Mouse (Mus musculus) layer of hippocampus, adult 18-20 months (tissue): ENCODE results near the gene Abr. TPM values are rescaled to one million over a fixed set of nuclear protein-coding genes. Genes with fewer than 3 reads are reported as not detected.

ENCODE experiments used
- DNase-seq, 2 experiments: peaks; one replicate each; pipeline ENCODE4 v3.0.0; 2022; ENCODE audit warnings: low spot score in 2 of 2
- total RNA-seq, 2 experiments: library from RNA; stranded (reverse); gene quantifications; 2 replicates each; pipeline ENCODE4 v1.2.3; 2021

Abr gene
- total RNA-seq, 2 experiments from 2014 or later: 490 to 505 TPM

DNA sequence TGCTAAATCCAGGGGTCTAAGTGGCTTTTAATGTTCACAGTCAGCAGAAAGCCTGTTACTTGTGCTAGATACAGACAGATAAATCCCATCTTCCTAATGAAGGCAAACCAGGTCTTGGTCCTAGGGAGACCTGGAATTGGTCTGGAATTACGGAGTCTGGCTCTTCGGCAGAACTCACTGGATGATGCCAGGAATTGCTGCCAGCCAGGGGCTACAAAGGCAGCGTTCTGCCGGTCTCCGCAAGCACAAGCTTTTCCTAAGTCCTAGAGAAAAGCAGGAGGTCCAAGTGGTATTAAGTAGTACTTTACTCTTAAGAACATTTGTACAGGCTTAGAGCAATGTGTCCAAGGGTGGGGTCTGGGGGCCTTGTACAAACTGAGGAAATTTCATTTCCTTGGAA, 237.8 kb downstream of the Abr start:
- DNase-seq: no peak

DNA sequence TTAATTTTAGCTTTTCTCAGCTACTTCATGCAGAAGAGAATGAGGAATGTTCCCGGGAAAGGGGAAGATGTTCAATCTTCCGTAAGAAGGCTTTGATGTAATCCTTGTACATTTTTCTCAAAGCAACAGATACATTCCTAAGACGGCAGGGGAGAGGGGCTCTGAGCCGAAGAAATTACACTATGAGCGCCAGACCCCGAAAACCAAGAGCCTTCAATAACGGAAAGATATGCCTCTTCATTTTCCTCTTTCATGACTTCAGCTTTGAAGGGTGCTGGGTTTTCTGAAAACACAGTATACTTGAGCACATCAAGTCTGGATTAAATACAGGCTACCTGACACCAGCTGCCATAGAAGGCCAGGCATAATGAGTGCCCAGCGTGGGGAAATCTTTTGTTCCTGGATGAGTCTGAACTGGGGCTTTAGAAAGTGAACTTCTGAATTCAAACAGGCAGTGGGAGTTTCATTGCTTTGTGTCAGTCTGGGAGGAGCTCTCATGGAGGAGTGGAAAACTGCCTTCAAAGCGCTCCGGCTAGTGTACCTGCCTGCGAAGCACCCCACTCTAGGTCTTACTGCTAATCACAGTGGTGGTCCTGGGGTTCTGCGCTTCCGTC, 239.3 kb downstream of the Abr start:
- no peak for DNase-seq

DNA sequence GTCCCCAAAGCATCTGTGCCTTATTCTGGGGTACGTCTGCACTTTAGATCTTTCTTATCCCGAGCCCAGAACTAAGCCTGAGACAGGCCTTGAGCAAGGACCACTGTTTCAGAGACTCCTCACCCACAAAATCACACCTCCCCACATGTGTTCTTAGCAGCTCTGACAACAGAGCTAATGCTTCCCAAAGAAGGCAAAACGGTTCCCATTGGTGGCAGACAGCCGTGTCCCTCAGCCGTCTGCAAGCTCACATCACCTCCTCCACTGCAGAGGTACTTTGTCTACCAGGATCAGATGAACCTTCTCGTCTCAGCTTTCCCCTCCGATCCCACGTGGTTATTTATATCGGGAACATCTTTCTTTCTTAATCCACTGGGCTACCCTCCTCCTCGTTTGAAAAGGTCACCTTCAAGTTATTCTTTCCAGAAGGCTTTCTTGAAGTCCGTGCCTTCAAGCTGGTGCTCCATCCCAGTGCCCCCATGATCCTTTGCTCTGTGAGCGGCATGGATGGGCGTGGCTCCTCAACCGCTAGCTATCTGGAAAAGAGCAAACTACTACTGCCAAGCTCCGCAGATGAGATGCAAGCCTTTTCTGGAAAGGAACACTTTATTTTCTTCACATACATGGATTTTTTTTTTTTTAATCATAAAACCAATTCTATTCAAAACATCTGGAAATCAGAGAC, 240.8 kb downstream of the Abr start:
- no peak for DNase-seq

DNA sequence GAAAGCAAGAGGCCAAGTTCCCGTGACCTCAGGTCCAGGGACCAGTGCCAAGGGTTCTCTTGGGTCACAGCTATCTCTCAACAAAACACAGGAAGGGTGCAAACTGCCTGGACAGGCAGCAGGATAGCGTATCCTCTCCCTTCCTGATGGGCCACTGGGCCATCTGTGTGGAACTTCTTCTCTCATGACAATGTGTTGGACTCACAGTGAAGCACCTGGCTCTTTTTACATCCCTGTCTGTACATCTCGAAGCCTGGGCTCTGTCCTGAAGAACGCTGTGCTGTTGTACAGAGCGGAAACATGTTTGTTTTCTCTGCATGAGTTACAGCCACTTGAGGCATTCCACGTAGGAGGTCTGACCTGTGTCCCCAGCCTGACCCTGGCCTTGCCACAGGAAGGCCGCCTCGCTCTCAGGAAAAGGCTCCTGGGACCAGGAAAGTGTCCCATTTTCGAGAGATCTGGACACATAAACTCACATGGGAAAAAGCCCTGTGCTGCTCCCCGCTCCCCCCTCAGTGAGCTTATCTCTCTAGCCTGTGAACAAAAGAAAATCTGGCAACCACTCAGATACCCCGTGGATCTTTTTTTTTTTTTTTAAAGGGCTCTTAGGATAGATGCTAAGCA, 242.1 kb downstream of the Abr start:
- no peak for DNase-seq

DNA sequence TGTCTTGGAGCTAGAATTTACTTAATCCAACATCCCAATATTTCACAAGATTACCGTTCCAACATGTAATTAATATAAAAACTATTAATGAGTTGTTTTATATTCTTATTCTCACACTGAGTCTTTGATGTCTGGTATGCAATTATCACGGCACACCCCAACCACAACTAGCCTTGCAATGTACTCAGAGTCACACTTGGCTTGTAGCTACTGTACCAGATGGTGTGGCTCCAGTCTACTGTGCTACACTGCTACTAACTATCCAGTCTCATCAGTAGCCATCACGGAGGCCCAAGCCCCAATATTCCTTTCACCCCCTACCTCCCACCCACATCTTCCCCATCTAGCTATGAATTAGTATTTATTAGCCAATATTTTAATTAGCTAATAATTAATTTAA, 245.7 kb downstream of the Abr start:
- DNase-seq: no peak

DNA sequence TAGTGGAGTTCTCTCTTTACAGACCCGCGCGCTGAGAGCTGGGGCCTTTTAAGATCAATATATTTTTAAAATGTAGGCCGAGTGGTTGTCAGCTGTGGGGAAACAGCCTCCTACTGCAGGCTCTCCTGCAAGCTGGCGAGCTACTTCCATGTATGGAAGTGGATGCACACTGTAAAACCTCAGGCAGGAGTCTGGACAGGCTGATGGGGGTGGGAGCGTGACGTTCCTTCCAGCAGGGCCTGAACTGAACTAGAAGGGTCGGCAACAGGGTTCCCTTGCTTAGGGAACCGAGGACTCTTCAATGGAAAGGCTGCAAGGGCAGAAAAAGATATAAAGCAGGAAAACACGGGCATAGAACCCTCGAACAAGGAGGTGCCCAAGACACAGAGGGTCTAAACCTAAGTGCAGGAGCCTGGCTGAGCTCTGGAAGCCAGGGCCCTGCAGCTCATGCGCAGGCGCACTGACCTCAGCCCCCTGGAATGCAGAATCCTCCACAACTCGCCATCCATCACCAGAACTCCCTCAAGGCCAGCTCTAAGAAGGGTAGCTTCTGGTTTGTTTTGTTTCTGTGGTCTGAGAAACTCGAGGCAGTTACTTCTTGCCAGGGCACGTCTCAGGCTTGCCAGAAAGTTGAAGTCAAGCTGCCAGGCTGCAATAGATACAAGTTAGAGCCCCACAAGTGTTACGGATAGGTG, 247.5 kb downstream of the Abr start:
- no peak for DNase-seq

DNA sequence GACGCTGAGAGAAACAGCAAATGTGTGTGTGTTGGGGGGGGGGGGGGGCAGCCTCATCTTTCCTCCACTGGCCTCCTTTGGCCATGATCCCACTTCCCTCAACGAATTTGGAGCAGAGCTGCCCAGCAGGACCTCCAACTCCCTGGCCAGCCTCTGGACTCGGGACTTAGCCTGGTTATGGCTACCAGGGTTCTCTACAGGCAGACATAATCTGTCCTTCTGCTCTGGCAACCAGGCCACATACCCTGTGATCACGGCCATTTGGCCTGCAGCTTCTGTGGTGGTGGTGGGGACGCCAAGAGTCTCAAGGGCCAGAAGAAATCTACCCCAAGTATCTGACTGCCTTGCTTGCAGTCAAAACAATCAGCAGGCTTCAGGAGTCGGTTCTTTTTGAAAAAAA, 249.6 kb downstream of the Abr start:
- DNase-seq: no peak

DNA sequence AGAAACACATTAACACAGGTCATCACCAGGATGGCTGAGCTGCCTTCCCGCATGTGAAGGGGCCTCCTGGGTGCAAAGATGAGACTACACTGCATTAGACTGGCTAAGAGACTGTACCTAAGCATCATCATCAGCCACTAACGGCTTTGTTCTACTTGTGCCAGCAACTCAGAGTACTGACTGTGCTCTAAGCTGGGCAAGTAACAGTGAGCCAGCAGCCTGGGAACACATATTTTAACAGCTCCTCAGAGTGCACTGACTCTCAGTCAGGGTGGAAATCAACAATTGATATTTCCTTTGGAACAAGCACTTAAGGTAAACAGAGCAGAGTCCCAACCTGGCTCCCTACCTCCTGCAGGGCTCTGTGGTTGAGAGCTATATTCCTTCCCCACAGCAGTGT, 250.0 kb downstream of the Abr start:
- no peak for DNase-seq

DNA sequence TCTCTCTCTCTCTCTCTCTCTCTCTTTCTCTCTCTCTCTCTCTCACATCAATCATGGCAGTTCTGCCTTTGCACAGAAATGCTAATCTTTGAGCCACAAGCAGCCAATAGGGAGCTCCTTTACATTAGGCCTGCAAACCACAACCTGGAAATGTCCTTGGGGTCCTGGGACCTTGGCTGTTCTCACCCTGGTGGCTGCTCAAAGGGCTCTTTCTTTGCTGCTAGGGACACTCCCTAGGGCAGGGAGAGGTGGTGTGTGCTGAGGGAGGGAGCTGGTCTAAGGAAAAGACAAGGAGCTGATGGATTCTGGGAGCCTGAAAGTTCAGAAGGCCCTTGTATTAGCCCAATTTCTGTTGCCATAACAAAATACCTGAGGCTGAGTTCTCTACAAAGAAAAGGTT, 251.6 kb downstream of the Abr start:
- no peak for DNase-seq

Other genes with a start within 250 kb of the Abr start
- 10 to 100 TPM; 10.1 to 12.4 TPM for gene Nxn, start 223.2 kb downstream of the Abr start, total RNA-seq
- 10 to 100 TPM; 31.8 to 32.6 TPM for gene Timm22, start 215.4 kb downstream of the Abr start, total RNA-seq
- 1 to 10 TPM; 3.9 to 4.7 TPM for gene Bhlha9, start 50.2 kb upstream of the Abr start, total RNA-seq
- under 1 TPM; 0.30 to 0.52 TPM for gene Trarg1, start 57.5 kb upstream of the Abr start, total RNA-seq
- 10 to 100 TPM; 54.9 to 58.2 TPM for gene Gosr1, start 141.3 kb upstream of the Abr start, total RNA-seq
- 10 to 100 TPM; 61.3 to 63.9 TPM for gene Cpd, start 224.7 kb upstream of the Abr start, total RNA-seq